Mouse (Mus musculus) adrenal gland, postnatal 4 days (tissue): Measurements from ENCODE around the gene Gata3. TPM values are rescaled to one million over a fixed set of nuclear protein-coding genes. Genes with fewer than 3 reads are reported as not detected.
A peak's percentile ranks its signal among the peaks of the same experiment; 100 is the strongest.

Source experiments
- DNase-seq, 2 experiments: peaks; one replicate each; pipeline ENCODE4 v3.0.0; 2021 to 2022; ENCODE audit warnings: low spot score in 2 of 2, mixed read lengths in 2 of 2
- total RNA-seq, 2 experiments: library from RNA; stranded (reverse); gene quantifications; 2 replicates each; pipeline ENCODE4 v1.2.3; 2021

Gata3 gene
- total RNA-seq, 2 experiments from 2014 or later = 28.0 to 37.3 TPM

DNA sequence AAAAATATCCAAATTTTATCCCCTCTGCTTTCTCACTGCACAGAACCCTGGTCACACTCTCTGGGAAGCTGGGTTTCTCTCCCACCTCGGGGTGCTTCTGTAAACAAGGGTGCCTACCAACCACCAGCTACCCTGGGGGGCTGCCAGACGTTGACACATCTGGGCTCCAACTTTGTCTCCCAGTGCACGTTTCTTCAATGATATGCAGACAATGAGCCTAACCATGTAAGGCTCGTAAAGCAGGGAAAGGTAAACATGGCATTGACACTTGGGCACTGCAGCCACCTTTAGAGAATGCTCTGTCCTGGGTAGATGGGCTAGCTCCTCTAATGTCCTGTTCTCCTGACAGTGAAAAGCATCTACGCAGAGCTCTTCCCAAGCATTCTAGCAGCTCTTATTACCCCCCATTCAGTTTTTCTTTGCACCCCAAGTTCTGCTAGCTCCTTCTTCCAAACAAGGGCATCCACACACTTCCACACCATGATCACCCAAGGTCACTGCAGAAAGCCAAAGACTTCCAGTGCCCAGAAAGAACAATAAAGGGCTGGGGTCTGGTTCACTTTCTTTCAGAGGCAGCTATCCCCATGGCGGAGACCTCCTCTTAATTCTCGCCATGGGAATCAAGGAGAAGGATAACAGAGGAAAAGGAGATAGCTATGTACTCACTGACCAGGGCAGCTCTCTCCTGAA lies 2.8 kb downstream of the Gata3 start:
- DNase-seq = no peak

DNA sequence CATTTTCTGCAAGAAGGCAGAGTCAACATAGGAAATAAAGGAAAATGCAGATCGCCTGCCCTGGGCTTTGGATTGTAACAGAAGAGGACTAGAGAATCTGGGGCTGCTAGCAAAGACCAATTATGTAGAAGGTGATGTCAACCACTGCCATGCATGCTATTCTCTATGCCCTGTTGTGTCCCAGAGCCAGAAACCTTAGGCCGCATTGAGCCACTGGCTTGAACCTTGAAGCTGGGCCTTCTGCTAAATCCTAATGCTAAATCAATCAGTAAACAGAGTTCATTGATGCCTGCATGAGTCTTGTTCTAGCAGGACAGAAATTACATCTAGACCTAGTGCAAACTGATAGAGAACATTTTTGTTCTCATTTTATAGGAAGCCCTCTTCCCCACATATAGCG lies 3.8 kb downstream of the Gata3 start:
- no peak for DNase-seq

DNA sequence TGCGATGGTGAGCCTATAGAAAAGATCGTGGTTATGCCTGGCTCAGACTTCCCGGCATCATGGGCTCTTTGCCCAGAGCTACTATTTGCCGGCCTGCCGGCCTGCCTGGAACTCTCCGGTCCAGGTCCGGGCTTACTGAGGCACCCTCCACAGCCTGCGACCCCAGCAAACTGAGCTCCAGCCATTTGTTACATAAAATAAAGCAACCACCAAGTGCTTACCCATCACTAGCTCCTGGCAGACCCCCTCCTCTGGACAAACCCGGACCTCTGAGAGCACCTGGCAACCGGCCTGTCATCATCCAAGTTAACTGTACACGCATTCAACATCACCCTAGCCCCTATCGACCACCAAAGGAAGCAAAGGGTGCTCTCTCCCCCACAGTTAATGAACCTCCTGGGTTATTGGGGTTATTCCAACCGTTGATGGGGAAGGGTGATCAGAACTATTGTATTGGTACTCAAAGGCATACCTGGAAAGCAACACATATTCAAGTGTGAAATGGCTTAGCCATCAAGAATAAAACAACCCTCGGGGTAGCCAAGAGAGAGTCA lies 4.5 kb downstream of the Gata3 start:
- no peak for DNase-seq

- DNase-seq = no peak
These were observed 5.2 kb downstream of the Gata3 start for GRCm38 (mm10) chr2:9884533-9885216.

- DNase-seq = no peak
These were observed 5.9 kb downstream of the Gata3 start for GRCm38 (mm10) chr2:9883803-9884532.

DNA sequence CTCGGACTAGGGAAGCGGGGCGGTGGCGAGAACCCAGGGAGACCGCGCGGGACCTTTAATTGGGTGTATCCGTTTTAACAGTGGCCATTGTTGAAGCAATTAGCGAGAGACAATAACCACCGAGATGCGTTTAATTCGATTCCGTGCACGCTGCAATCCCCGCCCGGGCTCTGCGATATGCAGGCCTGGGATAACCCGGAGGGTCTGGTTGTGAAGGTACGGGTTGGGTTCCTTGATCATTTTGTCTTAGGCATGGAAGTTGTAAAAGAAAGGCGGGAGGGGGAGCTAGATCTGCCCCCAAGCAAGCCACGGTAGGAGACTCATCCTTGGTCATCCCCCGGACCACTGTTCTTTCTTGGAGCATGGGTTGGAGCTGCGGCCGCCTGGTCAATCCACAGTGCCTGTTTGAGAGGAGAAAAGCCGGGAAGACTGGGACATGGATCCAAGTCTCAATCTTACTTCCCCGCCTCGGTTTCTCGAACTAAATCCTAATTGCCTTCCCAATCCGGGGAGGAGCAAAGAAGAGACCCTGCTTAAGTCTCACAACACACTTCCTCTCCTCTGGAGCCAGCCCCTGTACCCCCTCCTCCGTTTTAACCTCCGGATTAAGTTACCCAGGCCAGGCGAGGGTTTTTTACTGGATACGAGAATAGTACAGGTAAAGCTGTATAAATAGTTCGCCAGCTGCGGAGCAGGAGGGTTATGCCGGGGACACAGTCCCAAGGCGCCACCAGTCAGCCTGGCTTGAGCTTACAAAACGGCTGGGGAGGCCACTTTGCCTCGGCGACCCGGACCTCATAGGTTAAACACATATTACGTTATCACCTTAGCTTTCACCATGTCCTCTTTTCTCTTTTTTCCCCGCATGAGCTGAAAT lies 6.7 kb downstream of the Gata3 start:
- DNase-seq = no peak

DNA sequence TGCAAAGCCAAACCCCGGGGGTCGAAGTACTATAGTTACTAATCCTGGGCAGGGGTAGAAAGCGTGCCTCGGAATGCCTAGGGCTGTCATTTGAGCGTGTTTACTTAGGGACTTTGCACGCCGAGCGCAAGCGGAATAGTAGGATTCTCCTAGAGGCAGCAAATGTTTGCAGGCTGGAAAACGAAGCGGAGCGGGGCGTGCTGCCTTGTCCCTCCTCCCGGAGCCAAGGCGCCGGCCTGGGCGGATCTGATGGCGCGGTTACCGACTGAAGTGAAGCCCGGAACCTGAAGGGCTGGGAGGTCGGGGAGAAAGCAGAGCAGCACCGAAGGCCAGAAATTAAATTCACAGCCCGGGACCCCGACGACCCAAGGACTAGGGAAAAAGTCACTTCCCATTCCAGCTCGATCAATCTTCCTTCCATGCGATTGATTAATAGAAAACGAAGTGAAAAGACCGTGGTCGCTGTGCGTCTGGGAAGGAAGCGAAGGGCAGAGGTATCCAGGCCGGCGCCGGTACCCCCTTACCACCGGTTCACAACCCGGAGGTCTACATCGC lies 7.4 kb downstream of the Gata3 start:
- DNase-seq = no peak

DNA sequence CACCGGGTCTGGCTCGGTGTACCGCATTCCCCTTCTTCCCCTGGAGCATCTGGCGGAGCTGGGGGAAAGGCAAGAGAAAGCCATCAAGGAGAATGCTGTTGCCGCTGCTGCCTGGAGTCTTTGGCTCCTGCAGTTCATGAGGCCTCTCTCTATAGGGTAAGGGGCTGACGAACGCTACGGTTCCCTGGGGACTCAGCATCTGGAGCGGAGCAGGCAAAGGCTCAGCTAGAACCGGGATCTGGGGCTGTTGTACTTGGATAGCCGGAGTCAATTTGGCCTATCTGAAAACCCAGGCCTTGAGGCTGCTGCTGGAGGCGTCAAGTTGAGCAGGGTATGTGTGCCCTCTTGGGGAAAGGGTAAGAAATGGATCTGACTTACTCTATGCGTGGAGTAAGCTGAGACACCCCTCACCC lies 8.2 kb downstream of the Gata3 start:
- DNase-seq = no peak

GRCm38 (mm10) chr2:9881051-9881591 lies 8.7 kb downstream of the Gata3 start, which contains the start of gene 4930412O13Rik:
Gene 4930412O13Rik (plus strand): TSS chr2:9881252.
- DNase-seq = no peak

GRCm38 (mm10) chr2:9880271-9880670 lies 9.6 kb downstream of the Gata3 start:
- no peak for DNase-seq

GRCm38 (mm10) chr2:9879493-9879892 lies 10.3 kb downstream of the Gata3 start:
- DNase-seq = peak; percentile 75 to 80

DNA sequence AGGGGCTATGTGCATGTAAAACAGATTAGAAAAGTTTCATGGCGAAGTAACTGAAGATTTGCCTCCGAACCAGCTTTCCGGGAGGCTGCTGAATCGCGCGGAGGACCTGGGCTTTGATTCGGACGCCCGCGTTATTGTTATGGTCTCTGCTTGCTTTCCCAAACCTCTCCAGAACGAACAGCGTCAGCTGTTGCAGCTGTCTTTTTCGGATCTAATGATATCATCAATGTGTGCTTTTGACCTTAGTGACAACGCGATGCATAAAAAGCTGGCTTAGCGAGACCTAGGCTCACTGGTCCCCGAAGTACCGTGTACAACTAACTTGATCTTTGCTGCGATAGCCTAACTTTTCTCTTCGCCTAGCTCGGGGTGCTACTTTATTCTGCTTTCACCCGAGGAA lies 10.7 kb downstream of the Gata3 start:
- DNase-seq = no peak

DNA sequence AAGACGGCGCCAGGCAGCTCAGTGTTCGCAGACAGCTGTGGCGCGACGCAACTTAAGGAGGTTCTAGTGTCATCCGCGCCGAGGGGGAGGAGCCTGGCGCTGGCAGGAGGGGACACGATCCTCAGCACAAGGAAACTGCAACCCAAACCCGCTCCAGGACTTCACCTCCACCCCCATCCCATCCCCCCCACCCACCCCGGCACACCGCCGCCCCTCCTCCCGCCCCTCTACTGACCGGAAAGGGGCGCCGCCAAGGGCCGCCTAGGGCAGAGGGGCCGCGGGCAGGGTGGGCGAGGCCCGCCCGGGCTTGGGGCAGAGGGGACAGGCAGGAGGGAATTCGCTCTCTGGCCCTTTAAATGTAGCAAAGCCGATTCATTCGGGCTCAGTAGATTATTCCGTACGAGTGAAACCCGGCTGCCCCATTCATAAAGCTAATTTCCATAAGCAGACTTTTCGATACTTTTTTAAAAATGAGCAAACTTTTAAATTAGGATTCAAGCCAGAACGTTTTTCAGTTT lies 11.2 kb downstream of the Gata3 start:
- no peak for DNase-seq

- DNase-seq = no peak
These were observed 11.8 kb downstream of the Gata3 start for GRCm38 (mm10) chr2:9877966-9878563.

GRCm38 (mm10) chr2:9877326-9877690 lies 12.5 kb downstream of the Gata3 start:
- no peak for DNase-seq

GRCm38 (mm10) chr2:9876621-9877325 lies 13.1 kb downstream of the Gata3 start:
- no peak for DNase-seq

DNA sequence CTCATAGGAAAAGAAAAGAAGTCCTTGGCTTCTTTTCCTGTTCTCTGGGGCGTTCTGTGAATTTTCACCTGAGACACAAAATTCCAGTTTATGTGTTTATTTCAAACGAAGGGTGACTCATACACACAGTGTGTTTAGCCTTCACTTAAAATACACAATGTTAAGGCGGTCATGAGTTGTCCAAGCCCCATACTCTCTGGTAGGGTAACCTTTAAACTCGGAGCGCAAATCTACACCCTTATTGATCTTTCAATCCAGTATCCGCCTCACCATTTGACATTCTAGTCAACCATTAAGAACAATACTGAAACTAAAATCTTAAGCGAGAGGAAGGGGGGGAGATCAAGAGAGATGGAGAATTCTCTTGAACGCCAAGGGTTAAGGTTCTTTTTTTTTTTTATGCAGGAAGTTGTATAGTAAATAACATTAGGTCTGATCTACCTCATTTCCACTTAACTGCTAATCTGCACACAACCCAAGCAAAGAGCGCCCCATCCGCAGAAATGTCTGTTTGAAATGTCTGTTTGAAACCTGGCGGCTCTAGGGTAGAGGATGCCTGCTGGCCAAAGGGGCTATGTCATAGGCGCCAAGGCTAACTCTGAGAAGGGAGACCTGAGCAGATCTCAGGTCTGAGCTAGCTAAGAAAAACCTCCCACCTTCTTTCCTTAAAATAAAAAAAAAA lies 14.0 kb downstream of the Gata3 start:
- DNase-seq = no peak

DNA sequence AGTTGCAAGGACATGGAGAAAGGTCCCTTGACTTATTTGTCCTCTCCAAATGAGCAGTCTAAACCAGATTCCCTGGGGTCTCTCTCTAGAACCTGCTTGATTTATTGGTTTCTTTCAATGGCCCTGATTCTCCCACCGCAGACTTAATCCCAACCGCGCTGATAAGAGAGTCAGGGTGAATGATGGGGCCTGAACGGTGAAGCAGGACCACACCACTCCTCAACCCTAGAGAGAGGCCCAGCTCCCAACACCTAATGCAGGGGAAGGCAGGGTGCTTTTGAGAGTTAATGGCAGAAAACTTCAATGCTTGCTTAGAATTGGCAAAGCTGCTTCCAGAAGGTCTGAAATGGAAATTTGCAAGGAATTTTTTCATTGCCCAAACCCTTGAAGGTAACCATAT lies 14.6 kb downstream of the Gata3 start:
- DNase-seq = no peak
